Mouse (Mus musculus) cerebellum, adult 2 months (tissue): ENCODE measurements around the gene Vmn1r218. TPM values are rescaled to one million over a fixed set of nuclear protein-coding genes. Genes with fewer than 3 reads are reported as not detected.

Experiments used
- DNase-seq, 2 experiments: peaks; one replicate each; pipeline ENCODE4 v3.0.0; 2021
- H3K27ac ChIP-seq: fragments of 200-500 bp; 2 replicates; pipeline ENCODE4 v1.5.1; 2012; ENCODE audit warnings: low read length, control low read depth, inconsistent platforms; ENCODE audit not compliant: insufficient read depth
- H3K27me3 ChIP-seq: fragments of 200-500 bp; 2 replicates; pipeline ENCODE4 v1.6.1; 2012; ENCODE audit warnings: inconsistent platforms, mild to moderate bottlenecking, low read length, moderate library complexity; ENCODE audit not compliant: control insufficient read depth, insufficient read depth
- H3K4me1 ChIP-seq: fragments of 200-500 bp; 2 replicates; pipeline ENCODE4 v1.6.1; 2011; ENCODE audit warnings: low read length; ENCODE audit not compliant: control insufficient read depth, insufficient read depth
- H3K4me3 ChIP-seq: fragments of 200-500 bp; replicated peaks from 2 replicates; pipeline ENCODE3; 2011; ENCODE audit warnings: mild to moderate bottlenecking, low read depth, low read length, control low read depth; ENCODE audit not compliant: insufficient read depth
- CTCF ChIP-seq: fragments of 200-500 bp; IDR thresholded peaks from 2 replicates; pipeline ENCODE4 v1.5.1; 2011; ENCODE audit warnings: low read depth, mild to moderate bottlenecking, control low read depth, low read length, moderate library complexity, borderline replicate concordance; ENCODE audit not compliant: insufficient read depth
- POLR2A ChIP-seq: fragments of 200-500 bp; IDR thresholded peaks from 2 replicates; pipeline ENCODE4 v1.6.1; 2011; ENCODE audit warnings: low read length, control low read depth, borderline replicate concordance; ENCODE audit not compliant: insufficient read depth
- WGBS: fragments of 180-500 bp; shearing (Covaris S2); methylation state at CpG from one replicate; pipeline ENCODE4 v1.1.7; 2018; 5-methylcytosine and 5-hydroxymethylcytosine counted together
- polyA plus RNA-seq: library from polyadenylated mRNA; depleted of rRNA; stranded (reverse); fragments of >200 nt; gene quantifications from 2 replicates; pipeline ENCODE4 v1.2.3, GENCODE M21; 2012; rRNA removed

The Vmn1r218 gene
- polyA plus RNA-seq, 1 experiment = not detected

DNA sequence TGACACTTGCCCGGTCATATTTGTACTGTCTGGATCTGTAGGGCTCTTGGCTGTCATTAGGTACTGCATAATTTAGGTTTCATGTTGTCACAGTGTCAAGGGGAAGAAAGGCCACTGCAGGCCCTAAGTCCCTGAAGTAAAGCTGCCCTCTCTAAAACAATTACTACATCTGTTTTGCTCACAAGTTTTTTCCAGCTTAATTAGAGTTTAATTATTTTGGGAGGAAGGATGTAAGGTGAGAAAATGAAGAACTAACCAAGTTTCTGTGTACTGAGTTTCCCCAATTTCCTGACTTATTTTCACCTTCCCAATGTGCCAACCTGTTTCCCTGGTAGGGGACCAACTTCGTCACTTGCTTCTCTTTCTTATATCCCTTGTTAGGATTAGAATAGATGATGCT lies 54.9 kb downstream of the Vmn1r218 start, which contains the start of gene Vmn1r220:
TSS of gene Vmn1r220 (minus strand) at position 101 of the 400 bp plus-strand sequence.
- H3K4me3 ChIP-seq = no peak within 1 kb of the TSS
- no peaks in the 10 kb centered on the region for H3K4me1 ChIP-seq
- 84% methylated on average over 2 of the region's 2 CpGs for WGBS
- DNase-seq = no peak
- no peaks in the 10 kb centered on the region for H3K27me3 ChIP-seq
- TF ChIP-seq POLR2A (no peak), CTCF (no peak)
- no peak within 1 kb of the TSS for H3K27ac ChIP-seq

Other genes with a start within 250 kb of the Vmn1r218 start
- gene Vmn1r212, start 248.9 kb upstream of the Vmn1r218 start, polyA plus RNA-seq = not detected in 2 replicates
- gene Vmn1r213, start 125.5 kb upstream of the Vmn1r218 start, polyA plus RNA-seq = not detected in 2 replicates
- gene Vmn1r214, start 102.7 kb upstream of the Vmn1r218 start, polyA plus RNA-seq = not detected in 2 replicates
- gene Vmn1r215, start 65.1 kb upstream of the Vmn1r218 start, polyA plus RNA-seq = not detected in 2 replicates
- not detected in 2 replicates for gene Vmn1r217, start 14.9 kb upstream of the Vmn1r218 start, polyA plus RNA-seq
- not detected in 2 replicates for gene Vmn1r219, start 26.2 kb downstream of the Vmn1r218 start, polyA plus RNA-seq
- not detected in 2 replicates for gene Vmn1r220, start 54.8 kb downstream of the Vmn1r218 start, polyA plus RNA-seq
- gene Vmn1r221, start 81.0 kb downstream of the Vmn1r218 start, polyA plus RNA-seq = not detected in 2 replicates
- not detected in 2 replicates for gene Vmn1r222, start 102.8 kb downstream of the Vmn1r218 start, polyA plus RNA-seq
- gene Vmn1r223, start 114.0 kb downstream of the Vmn1r218 start, polyA plus RNA-seq = not detected in 2 replicates
- gene Zfp322a, start 236.1 kb downstream of the Vmn1r218 start, polyA plus RNA-seq = 14.6 and 16.0 TPM in 2 replicates